Mouse (Mus musculus): Measurements from ENCODE around the gene Mast4.
A peak's percentile ranks its signal among the peaks of the same experiment; 100 is the strongest.

Gene Mast4

DNA sequence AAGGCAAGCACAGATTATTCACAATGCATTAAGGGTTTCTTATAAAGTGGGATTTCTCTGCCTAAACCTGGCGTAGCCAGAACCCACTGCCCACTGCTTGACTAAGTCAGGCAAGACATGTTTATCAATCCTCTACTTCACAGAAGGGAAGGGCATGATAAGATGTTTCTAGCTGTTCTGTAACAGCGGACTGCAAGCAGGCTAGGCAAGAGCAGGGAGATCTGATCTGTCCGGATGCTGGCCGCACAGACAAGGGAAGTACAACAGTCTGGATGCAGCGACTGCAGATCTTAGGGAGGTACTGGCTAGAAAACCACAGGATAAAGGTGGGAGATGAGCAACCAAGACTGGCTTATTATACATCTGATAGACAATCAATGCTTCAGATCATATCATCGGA lies 519.1 kb downstream of the Mast4 start:
- DNase-seq (ENCODE audit: extremely low spot score, low spot score): no peak

DNA sequence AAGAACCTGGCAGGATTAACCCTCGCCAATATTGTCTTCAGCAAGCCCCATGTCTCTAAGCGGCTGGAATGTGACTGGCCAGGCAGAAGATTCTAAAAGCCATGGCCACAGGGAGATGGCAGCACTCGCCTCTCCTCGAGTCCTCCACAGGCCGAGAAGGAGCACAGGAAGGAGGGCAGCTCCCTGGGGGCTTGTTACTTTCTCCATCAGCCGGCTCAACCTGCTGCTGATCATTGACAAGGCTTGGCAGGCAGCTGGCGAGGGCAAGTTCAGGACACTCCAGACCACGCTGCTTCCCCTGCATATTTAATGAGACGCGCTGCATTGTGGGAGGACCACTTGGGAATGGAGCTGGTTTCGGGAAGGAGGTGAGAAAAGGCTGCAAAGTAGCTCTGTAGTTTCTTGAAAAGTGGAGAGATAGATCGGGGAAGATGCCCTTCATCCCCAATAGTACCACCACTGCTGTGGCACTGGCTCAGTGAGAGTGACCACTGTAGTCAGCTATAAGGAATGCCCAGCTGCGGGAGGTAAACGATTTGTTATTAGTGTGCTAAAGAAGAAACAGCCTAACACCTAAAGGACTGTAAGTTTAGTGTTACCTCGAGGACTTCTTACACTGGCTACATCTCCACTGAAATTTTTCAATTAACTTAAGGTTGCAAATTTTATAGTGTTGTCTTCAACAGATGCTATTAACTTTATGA lies 523.0 kb downstream of the Mast4 start:
- DNase-seq (ENCODE audit: extremely low spot score, low spot score): peak; percentile 76

DNA sequence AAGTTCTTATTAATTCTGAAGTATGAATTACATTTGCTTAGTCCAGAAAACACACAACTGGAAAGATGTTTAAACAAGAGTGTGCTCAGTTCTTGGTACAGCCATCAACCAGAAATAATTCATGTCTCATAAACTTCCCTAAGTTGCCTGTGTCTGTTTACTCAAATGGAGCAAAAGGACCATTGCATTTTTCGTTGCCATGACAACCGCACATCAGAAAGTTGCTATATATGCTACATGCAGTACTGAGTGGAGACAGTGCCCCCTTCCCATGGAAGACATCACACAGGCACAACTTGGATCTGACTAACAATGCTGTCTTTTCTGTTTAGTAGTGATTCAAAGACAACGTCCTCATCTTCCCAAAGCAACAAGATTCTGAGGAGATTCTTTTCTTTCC lies 527.6 kb downstream of the Mast4 start:
- no peak for DNase-seq (ENCODE audit: extremely low spot score, low spot score)

DNA sequence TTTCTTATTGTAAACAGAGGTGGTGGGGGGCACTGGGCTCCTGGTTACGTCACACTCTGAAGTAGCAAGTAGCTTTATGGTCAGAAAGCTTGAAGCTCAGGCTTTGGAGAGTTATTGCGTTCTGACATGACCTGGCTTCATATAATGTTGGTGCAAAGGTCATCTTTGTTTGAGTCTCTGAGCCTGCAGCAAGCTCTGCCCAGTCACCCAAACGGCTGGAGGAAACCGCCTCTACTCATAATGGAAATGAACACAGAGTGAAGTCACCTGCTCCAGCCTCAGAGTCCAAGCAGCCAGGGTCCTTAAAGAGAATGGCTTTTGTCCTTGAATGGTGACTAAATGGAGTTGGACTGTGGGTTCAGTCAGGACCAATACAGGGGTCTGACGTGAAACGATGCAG lies 529.1 kb downstream of the Mast4 start:
- no peak for DNase-seq (ENCODE audit: extremely low spot score, low spot score)

DNA sequence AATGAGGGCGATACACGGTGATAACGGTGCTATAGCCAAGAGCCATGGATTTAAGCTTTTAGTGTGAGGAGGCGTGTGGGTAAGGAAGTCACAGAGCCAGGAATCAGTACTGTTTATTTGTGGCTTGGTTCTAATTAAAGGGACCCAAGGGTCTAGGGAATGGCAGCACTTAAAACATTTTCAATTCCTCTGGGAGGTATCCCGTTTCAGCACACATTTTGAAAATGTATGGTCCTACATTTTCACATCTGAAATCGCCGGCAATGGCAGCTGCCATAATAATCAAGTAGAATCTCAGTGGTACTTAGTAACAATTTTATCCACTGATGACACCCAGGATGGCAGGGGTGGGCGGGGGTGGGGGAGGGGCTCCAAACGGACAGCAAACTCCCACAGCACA lies 531.1 kb downstream of the Mast4 start:
- DNase-seq (ENCODE audit: extremely low spot score, low spot score): no peak

DNA sequence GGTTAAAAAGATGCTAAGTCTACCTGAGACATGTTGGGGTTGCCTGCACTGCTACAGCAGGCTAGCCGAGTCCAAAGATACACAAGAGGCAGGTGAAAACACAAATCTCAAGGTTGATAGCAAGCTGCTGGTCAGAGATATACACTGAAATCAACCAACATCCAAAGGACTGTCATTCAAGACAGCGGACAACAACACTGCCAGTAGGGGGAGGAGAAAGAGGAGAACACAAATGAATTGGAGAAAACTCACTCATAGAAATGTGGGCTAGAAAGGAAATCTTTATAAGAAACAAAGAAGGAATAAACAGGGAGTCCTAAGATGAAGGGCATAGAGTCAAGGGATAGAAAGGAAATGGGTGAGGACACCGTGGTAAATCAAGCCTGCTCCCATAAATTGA lies 542.1 kb downstream of the Mast4 start:
- no peak for DNase-seq (ENCODE audit: extremely low spot score, low spot score)

DNA sequence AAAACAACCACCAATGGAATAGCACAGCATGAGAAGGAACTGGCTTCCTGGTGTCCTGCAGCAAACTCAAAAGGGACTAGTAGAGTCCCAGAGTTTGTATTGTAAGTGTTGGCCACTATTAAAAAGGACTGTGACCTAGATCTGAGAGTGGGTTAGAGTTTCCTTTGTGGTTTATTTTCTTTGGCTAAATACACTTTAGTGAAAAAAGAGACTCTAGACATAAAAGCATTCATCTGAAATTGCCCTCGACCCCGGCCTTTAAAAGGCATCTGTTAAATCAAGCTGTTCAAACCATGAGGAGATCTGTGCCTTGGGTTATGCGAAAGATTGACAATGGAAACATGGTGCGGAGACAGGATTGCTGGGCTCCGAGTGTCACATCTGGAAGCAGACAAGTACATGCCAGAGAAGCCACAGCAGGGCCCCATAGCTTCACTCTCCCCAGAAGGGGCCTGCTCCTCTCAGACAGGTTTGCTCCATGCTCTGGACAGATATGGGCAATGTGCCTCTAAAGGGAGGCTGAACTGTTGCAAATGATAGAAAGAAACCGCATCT lies 543.6 kb downstream of the Mast4 start:
- no peak for DNase-seq (ENCODE audit: extremely low spot score, low spot score)

DNA sequence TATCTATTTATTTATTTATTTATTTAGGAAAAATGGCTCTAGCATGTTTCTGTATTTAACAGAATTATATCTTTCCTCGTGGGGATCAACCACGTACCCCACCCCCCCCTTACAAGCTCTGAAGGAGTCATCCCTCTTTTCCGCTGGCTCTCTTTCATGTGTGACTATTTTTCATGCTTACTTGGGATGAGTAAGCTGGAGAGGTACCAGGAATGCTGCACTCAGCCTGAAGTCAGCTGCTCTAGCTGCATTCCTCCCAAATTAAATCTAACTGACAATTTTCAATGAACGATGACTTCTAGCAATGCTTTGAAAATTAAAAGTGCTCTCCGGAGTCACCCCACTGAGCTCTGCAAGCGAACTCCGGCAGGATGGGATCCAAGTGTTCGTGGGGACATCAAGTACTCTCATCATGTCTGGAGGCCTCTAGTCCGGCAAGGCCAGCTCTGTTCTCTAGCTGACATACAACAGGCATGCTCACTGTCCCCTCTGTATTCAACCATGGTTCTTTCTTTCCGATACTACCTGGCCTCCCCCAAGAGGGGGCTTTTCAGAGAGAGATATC lies 547.5 kb downstream of the Mast4 start:
- no peak for DNase-seq (ENCODE audit: extremely low spot score, low spot score)

DNA sequence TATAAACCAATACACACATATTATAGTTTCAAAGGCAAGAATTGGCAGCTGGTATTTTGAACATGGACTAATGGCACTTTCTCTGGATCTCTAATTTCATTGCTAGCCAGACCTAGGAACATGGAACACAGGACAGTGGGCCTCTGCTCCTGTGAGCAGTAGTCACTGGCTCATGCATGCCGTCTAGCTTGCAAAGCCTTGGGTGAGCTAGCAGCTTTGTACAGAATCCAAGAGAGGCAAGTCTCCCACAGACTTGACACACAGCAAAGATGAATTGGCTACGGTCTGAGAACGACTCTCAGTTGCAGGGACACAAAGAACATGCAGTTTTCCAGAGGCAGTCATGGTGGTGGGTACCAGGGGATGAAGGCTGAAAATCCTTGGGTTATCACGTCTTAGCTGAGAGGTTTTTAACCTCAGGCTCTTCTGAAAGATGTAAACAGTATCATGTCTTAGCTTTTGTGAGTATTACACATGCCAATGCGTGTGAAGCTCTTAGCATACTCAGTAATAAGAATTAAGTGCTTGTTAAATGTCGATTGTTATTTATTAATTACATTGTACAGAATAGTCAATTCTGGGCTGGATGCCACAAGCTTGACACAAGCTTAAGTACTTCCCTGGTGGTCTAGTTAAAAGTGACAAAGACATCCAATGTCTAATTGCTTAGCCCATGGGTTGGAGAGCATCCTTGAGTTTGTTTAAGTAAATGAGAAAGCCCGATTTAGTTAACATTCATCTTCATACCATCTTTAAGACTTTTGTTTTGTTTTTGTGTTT lies 550.6 kb downstream of the Mast4 start:
- DNase-seq (ENCODE audit: extremely low spot score, low spot score): no peak

DNA sequence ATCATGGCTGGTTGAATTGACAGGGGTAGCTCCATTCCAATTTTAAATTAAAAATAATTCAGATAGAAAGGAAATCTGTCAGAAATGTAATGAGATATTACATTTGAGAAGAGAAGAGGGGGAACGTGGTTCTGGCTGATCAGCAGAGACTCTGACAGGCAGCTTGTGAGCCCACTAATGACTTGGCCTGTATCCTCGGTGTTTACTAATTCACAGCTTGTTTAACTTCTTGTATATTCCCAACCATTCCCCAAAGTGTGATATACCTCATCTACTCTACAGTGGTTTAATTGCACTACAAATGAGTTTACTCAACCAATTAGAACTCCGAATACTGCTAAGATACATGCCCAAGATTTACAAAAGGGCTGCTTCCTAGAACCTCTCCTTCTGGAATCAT lies 555.0 kb downstream of the Mast4 start:
- no peak for DNase-seq (ENCODE audit: extremely low spot score, low spot score)

DNA sequence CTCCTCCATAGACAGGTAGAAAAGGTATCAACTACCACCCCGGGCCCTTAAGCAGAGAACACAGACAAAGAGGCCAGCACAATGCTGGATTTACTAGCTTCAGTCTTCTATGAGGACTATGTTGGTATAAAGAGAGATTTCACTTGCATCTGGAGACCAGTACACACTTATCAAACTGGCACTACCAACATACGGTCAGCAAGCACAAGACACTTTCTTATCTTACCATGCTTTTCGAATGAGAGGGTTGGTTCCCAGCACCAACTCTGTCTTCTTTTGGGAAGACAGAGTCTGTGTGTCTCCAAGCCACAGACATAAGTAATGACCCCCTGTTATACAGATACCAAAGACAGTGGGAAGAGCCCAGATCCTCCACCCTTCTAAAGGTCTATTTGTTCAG lies 555.4 kb downstream of the Mast4 start:
- no peak for DNase-seq (ENCODE audit: extremely low spot score, low spot score)

DNA sequence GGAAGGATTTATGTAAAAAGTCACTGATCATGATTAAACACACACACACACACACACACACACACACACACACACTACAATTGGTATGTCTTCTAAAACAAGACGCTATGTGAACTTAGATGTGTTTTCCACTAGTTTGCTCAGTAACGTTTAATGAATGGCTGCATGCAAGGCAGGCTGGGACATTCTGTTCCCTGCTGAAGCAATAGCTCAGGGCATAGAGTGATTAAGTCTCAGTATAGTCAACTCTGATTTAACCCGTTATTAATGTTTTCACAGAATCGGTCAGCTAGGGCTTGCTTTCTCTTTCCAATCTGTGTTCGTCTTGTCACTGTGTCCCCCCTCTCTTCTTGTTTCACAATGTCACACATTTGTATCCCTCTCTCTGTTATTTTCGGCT lies 558.8 kb downstream of the Mast4 start:
- DNase-seq (ENCODE audit: extremely low spot score, low spot score): no peak

DNA sequence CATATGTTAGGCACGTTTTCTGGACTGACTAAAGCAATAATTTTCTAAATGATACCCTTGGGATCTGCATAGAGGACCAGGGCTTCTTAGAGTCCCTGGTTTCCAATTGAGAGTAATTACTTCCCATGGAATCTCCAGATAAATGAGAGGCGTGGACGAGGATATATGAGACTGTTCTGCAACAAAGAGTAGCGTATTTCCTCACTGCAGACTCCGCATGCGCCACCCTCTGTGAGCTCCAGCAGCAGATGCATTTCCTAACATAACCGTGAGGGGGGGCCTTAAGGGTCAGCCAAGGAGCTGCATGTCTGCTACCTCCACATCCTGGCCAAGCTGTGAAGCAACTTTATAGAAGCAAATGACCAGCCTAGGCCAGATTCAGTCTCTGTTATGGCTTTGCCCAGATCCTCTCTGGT lies 559.5 kb downstream of the Mast4 start:
- no peak for DNase-seq (ENCODE audit: extremely low spot score, low spot score)

DNA sequence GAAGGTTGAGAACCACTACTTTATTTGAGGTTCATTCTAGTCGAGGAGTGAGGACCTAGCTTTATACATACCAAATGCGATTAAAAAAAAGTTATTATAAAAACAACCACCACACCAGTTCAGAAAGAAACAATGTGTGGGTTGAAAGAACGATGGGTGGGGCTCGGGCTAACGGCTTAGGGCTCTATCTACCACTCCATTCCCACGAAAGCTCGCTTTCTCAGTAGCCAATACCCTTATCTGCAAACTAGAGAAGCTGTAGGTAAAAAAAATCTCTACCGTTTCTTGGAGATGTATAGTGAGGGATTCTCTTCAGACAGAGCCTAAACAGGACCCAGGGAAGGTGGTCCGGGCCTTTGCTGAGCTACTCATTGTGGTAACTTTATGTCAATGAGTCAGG lies 561.1 kb downstream of the Mast4 start:
- DNase-seq (ENCODE audit: extremely low spot score, low spot score): no peak

DNA sequence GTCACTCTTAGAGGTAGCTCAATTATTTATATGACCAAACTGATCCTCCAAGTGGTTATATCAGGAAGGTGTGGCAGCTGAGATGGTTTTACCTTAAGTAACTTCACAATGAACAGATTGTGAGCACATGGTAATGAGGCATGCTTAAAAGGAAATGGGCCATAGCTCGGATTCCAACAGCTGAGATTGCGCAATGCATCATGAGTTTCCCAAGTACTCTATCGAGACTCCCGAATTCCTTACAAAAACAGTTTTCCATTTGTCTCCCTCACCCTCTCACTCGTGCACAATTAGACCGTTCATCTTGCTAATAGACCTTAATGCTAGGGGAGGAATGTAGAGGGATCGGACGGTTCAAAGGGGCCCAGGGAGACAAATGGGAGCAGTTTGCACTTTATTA lies 564.1 kb downstream of the Mast4 start:
- DNase-seq (ENCODE audit: extremely low spot score, low spot score): no peak

DNA sequence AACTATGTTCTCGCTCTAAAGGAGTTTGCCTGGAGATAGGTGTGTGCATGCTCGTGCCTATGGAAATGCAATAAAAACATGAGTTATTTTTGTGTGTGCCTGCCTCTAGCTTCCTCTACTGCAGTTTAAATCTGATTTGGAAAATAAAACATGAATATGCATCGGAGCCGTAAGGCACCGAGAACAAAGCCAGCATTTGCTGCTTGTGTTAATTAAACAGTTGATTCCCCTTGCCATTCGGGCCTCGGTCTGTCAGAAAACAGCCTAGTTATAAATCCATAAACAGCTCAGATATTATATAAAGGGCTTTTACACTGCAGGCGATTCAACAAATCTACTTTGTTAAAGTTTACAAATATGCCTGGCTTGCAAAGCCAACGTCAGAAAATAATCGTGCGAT lies 565.8 kb downstream of the Mast4 start:
- no peak for DNase-seq (ENCODE audit: extremely low spot score, low spot score)

DNA sequence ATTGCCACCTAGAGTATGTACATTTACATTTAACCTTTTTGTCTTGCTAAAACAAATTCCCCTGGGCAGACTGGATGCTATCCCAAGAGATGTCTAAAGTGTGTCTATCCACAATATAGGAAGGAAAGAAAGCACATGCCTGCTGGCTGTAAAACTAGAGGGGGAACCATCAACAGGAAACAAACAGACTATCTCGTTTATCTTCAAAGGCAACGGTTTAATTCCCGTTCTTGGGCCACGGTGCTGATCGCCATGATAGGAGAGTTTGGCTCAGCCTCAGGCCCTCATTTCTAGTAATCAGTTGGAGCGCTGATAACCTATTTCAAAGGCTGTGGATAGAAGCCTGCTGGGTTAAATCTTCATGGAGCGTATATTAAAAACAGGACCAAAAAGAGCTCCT lies 567.2 kb downstream of the Mast4 start:
- no peak for DNase-seq (ENCODE audit: extremely low spot score, low spot score)

DNA sequence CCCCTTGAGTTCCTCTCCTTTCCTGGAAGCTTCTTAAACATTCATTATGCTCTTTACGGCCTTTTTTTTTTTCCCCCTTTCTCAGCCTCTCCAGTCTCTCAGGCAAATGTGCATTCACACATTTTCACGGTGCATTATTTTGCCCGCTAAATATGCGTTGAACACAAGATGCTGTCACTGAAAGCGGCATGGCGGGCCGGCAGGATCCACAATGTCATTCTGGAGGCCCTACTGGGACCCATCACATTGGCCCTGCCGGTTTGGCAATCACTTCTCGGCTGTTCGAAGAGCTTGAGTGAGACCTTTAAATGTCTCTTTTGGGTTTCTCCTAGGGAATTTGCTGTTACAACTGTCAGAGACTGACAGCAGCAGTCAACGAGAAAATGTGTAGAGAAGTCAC lies 569.1 kb downstream of the Mast4 start:
- DNase-seq (ENCODE audit: extremely low spot score, low spot score): no peak

DNA sequence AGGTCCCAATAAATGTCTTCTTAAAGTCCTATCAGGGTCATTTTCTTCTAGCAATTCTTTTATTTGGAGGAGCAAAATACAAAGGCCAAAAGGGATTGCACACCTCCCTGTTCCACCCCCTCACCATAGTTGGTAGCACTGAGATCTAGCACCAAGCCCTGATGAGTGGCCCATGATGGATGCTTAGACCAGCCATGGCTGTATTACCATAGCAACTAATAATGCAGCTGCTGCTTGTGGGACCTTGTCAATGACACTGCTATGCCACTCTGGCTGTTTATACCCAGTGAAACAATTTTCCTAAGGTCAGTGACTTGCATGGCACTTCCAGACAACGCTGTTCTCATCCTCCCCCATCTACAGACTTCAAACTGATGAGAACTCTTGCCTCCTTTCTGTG lies 570.1 kb downstream of the Mast4 start:
- DNase-seq (ENCODE audit: extremely low spot score, low spot score): no peak

DNA sequence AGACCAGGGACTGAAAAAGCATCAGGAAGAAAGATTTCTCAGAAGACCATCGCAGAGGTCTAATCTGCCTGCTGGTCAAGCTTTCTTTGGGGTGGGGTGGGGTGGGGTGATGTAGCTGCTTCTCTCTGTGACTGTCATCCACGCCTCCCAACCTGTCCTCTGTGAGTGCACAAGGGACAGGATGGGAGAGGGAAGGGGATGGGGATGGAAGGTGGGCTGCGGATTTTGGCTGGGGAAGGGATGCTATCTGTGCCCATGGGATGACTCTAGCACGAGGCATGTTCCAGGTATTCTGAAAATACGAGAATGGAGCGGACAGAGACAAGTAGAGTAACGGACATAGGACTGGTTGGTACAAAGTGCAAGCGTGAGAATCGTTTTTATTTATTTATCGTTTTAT lies 572.1 kb downstream of the Mast4 start:
- DNase-seq (ENCODE audit: extremely low spot score, low spot score): no peak

DNA sequence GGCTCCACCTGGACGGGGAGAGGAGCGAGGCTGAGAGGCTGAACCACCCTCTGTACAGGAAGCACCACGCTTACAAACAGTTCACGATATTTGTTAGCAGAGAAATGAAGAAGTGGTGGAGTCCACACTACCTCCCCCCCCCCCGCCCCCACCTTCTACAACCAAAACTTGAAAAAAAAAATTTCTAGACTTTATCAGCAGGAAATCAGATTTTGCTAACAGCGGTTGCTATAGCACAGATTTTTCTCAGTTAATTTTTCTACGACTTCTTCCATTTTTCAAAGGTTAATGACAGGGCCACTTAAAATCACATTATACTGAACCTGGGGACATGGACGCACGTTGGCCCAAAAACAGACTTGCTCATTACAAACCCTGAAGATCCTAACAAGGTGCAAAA lies 572.9 kb downstream of the Mast4 start:
- DNase-seq (ENCODE audit: extremely low spot score, low spot score): no peak

DNA sequence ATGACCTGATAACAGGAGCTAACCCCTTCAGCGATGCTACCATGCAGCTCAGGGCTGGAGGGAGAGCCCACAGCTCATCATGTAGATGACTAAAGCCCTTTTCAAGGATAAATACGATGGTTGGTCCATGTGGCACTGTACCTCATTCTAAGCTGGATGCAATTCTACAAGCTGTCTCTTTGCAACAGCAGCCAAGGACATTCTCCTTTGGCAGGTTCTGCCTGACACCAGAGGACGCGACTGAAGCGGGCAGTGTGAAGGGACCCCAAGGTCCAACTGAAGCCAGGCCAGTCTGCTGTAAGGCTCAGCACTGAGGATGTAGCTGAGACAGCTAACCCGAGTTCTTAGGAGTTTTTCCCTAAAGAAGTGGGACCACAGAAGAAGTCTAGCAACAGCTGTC lies 576.3 kb downstream of the Mast4 start:
- DNase-seq (ENCODE audit: extremely low spot score, low spot score): no peak

DNA sequence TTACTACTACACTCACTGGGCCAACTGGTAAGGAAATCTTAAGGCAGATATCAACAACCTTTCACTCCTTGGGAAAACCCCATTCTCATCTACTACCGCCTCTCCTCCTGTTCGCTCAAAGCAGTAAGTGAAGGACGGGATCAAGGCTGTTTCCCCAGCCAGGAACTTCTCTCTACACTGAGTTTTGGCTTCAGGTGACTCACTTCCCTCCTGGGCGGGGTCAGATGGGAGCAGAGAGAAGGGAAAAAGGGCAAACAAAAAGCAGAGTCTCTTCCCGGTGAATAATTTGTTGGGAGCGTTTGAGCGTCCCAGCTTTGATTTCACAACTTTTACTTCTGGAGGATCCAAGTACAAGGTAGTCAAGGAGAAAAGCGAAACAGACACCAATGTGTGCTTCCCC lies 578.2 kb downstream of the Mast4 start:
- no peak for DNase-seq (ENCODE audit: extremely low spot score, low spot score)

All from neural tube, embryonic 10.5 days (tissue).